22 mouse cellular contexts compared by ENCODE assay signal in genomic region chr3:116846084-116846483, GRCm38 (mm10). TPM values are rescaled to one million over a fixed set of nuclear protein-coding genes. Genes with fewer than 3 reads are reported as not detected.
DNase-seq lines count a peak whose midpoint lies in the region; ATAC-seq and TF ChIP-seq lines count a peak whose summit lies in the region.
"Had no signal": no experiment of that assay in that cellular context is flagged by ENCODE, and none has a peak within 500 bp of the region (broad histone marks: within the 10 kb centered on the region; RNA-seq: fewer than 3 reads in every experiment).

No protein-coding gene starts in this region.

- no peaks in the 10 kb centered on the region for H3K27me3 ChIP-seq in liver, embryonic 16.5 days (ENCODE audit: control insufficient read depth, insufficient read depth, low read depth, low read length)
- H3K27me3 ChIP-seq: embryonic facial prominence, embryonic 15.5 days; hindbrain, embryonic 13.5 days; kidney, embryonic 15.5 days; megakaryocyte, embryonic 14.5 days had no signal

- H3K36me3 ChIP-seq in liver, embryonic 16.5 days (ENCODE audit: control insufficient read depth, insufficient read depth) = no peaks in the 10 kb centered on the region
- H3K36me3 ChIP-seq: embryonic facial prominence, embryonic 15.5 days; hindbrain, embryonic 13.5 days; kidney, embryonic 15.5 days; limb, embryonic 10.5 days had no signal

- H3K4me2 ChIP-seq in liver, embryonic 16.5 days (ENCODE audit: low read depth, low read length) = no peak overlapping the region
- H3K4me2 ChIP-seq: embryonic facial prominence, embryonic 15.5 days; hindbrain, embryonic 13.5 days; kidney, embryonic 15.5 days had no signal

- DNase-seq in lung, postnatal 25 days (ENCODE audit: low spot score) = peak; percentile 23
- DNase-seq in lung, adult 18-20 months = no peak
- peak; percentile 44 for DNase-seq in liver
- DNase-seq in kidney, postnatal 10 days = no peak
- DNase-seq in layer of hippocampus, adult 2 months (ENCODE audit: low spot score in 2 of 2) = no peak
- DNase-seq in B cell, adult 2 months = no peak
- DNase-seq: adrenal gland, postnatal 25 days; cerebellum, adult 8-10 months; cerebellum, postnatal 36 days; forebrain, postnatal 0 days; gastrocnemius, postnatal 14 days; heart, adult 2 months; kidney, adult 11 months; kidney, postnatal 4 days; midbrain, embryonic 14.5 days; right cerebral cortex, postnatal 14 days had no signal

- peak; percentile 78 for ATAC-seq in liver, embryonic 16.5 days (ENCODE audit: low read depth)
- ATAC-seq: forebrain, postnatal 0 days had no signal

- H3K4me3 ChIP-seq in liver, embryonic 16.5 days (ENCODE audit: low read depth, low read length) = no peak overlapping the region
- no peak overlapping the region for H3K4me3 ChIP-seq in layer of hippocampus, adult 2 months
- H3K4me3 ChIP-seq: embryonic facial prominence, embryonic 15.5 days; heart, adult 2 months; hindbrain, embryonic 13.5 days; kidney, embryonic 15.5 days; limb, embryonic 10.5 days; megakaryocyte, embryonic 14.5 days had no signal

- no peaks in the 10 kb centered on the region for H3K9me3 ChIP-seq in liver, embryonic 16.5 days (replicated peaks; ENCODE audit: control insufficient read depth, low read length)
- H3K9me3 ChIP-seq: embryonic facial prominence, embryonic 15.5 days; hindbrain, embryonic 13.5 days; kidney, embryonic 15.5 days; limb, embryonic 10.5 days; megakaryocyte, embryonic 14.5 days had no signal

- H3K9ac ChIP-seq in liver, embryonic 16.5 days (ENCODE audit: low read depth, low read length) = no peak overlapping the region
- H3K9ac ChIP-seq: embryonic facial prominence, embryonic 15.5 days; forebrain, postnatal 0 days; hindbrain, embryonic 13.5 days; kidney, embryonic 15.5 days had no signal

- H3K27ac ChIP-seq in liver, embryonic 16.5 days (ENCODE audit: low read length) = no peak overlapping the region
- no peak overlapping the region for H3K27ac ChIP-seq in layer of hippocampus, adult 2 months
- H3K27ac ChIP-seq: embryonic facial prominence, embryonic 15.5 days; heart, adult 2 months; hindbrain, embryonic 13.5 days; kidney, embryonic 15.5 days; limb, embryonic 10.5 days had no signal

- WGBS in liver, embryonic 16.5 days (ENCODE audit: insufficient replicate concordance) = 17% methylated on average over 4 of the region's 4 CpGs

- H3K4me1 ChIP-seq in liver, embryonic 16.5 days (ENCODE audit: control insufficient read depth, low read depth, low read length) = peaks cover 17% of the 10 kb centered on the region
- H3K4me1 ChIP-seq: embryonic facial prominence, embryonic 15.5 days; hindbrain, embryonic 13.5 days; kidney, embryonic 15.5 days; limb, embryonic 10.5 days had no signal

- TF ChIP-seq CTCF in layer of hippocampus, adult 2 months (conservative IDR thresholded peaks at IDR 0.05) = no peak

RNA-seq across cellular contexts. Expression of gene Frrs1, which starts 13.2 kb away (rescaled TPM):
- 44.2 and 51.8 TPM in 2 replicates for polyA plus RNA-seq in liver, embryonic 16.5 days (2015; fragmentation: Nextera tagmentation; extraction: Ambion mirVana)
- 1 to 10 TPM; 1.3 to 1.5 TPM for total RNA-seq in layer of hippocampus, adult 2 months (2021)

RNA-seq across cellular contexts. Expression of gene Agl, which starts 38.1 kb away (rescaled TPM):
- polyA plus RNA-seq in liver, embryonic 16.5 days (2015; fragmentation: Nextera tagmentation; extraction: Ambion mirVana) = 14.3 and 19.6 TPM in 2 replicates
- 10 to 100 TPM; 26.1 to 27.2 TPM for total RNA-seq in layer of hippocampus, adult 2 months (2021)

Comparison
In these comparisons a context has a peak if more than half of its experiments do, and no peak if none do; other contexts are left out.
1. DNase-seq: peak in lung, postnatal 25 days (single experiment) and liver (single experiment); none in lung, adult 18-20 months (0 of 2), kidney, postnatal 10 days (single experiment), layer of hippocampus, adult 2 months (0 of 2) and B cell, adult 2 months (0 of 2).